In the genomic region with DNA sequence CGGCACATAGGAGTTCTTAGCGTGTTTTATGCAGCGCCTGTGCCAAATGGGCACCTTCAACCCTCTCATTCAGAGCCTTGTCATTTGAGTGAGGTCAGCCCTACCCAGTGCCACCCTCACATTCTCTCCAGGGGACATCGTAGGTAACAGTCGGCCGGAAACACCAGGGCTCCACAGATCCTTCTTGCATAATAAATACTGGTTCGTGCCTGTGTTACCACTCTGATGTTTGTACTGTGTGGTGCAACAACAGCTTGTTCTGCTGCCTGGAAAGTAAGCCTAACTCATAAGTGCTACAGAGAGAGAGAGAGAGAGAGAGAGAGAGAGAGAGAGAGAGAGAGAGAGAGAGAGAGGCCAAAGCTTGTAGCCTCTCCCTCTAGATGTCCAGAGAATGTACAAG, we compare ENCODE assay signal across 20 mouse cellular contexts.
"Had no signal": no experiment of that assay in that cellular context is flagged by ENCODE, and none has a peak within 500 bp of the region (broad histone marks: within the 10 kb centered on the region; RNA-seq: fewer than 3 reads in every experiment).

No protein-coding gene starts in this region.

- H3K4me2 ChIP-seq: kidney, embryonic 15.5 days; limb, embryonic 13.5 days; liver, embryonic 13.5 days; lung, embryonic 15.5 days; midbrain, embryonic 13.5 days; neural tube, embryonic 13.5 days had no signal

- DNase-seq: kidney, adult 11 months; kidney, adult 8-10 months; kidney, postnatal 10 days; kidney, postnatal 36 days; layer of hippocampus, postnatal 36 days; liver, embryonic 13.5 days; retina, postnatal 1 day; thymus, adult 18-20 months; thymus, postnatal 36 days had no signal

- H3K27ac ChIP-seq: kidney, embryonic 15.5 days; limb, embryonic 10.5 days; limb, embryonic 13.5 days; liver, embryonic 13.5 days; lung, embryonic 15.5 days; macrophage; midbrain, embryonic 13.5 days; neural tube, embryonic 13.5 days had no signal

- H3K9me3 ChIP-seq: kidney, embryonic 15.5 days; limb, embryonic 10.5 days; limb, embryonic 13.5 days; liver, embryonic 13.5 days; lung, embryonic 15.5 days; midbrain, embryonic 10.5 days; midbrain, embryonic 13.5 days; neural tube, embryonic 13.5 days had no signal

- H3K27me3 ChIP-seq: kidney, embryonic 15.5 days; limb, embryonic 13.5 days; lung, embryonic 15.5 days; midbrain, embryonic 13.5 days; neural tube, embryonic 13.5 days had no signal

- H3K9ac ChIP-seq: kidney, embryonic 15.5 days; limb, embryonic 13.5 days; liver, embryonic 13.5 days; lung, embryonic 15.5 days; midbrain, embryonic 13.5 days; neural tube, embryonic 13.5 days had no signal

- ATAC-seq: midbrain, embryonic 13.5 days; midbrain, embryonic 16.5 days had no signal

- H3K4me1 ChIP-seq: kidney, embryonic 15.5 days; limb, embryonic 10.5 days; lung, embryonic 15.5 days; megakaryocyte, embryonic 14.5 days; midbrain, embryonic 13.5 days; neural tube, embryonic 13.5 days had no signal

- H3K36me3 ChIP-seq: kidney, embryonic 15.5 days; limb, embryonic 10.5 days; limb, embryonic 13.5 days; liver, embryonic 13.5 days; lung, embryonic 15.5 days; midbrain, embryonic 10.5 days; midbrain, embryonic 13.5 days; neural tube, embryonic 13.5 days had no signal

- H3K4me3 ChIP-seq: kidney, embryonic 15.5 days; limb, embryonic 10.5 days; limb, embryonic 13.5 days; liver, embryonic 13.5 days; lung, embryonic 15.5 days; megakaryocyte, embryonic 14.5 days; midbrain, embryonic 10.5 days; midbrain, embryonic 13.5 days; myocyte; neural tube, embryonic 13.5 days had no signal
